Mouse (Mus musculus): ENCODE results near the gene St3gal2.
"Not testable (repeated sequence)": the region's sequence is repeated elsewhere in the genome, so short reads cannot be mapped to it uniquely, and the experiment has no call there.

Gene St3gal2

GRCm38 (mm10) chr8:110996641-110997430 lies 77.1 kb downstream of the St3gal2 start:
- peak; percentile 3 for DNase-seq (ENCODE audit: low spot score)

DNA sequence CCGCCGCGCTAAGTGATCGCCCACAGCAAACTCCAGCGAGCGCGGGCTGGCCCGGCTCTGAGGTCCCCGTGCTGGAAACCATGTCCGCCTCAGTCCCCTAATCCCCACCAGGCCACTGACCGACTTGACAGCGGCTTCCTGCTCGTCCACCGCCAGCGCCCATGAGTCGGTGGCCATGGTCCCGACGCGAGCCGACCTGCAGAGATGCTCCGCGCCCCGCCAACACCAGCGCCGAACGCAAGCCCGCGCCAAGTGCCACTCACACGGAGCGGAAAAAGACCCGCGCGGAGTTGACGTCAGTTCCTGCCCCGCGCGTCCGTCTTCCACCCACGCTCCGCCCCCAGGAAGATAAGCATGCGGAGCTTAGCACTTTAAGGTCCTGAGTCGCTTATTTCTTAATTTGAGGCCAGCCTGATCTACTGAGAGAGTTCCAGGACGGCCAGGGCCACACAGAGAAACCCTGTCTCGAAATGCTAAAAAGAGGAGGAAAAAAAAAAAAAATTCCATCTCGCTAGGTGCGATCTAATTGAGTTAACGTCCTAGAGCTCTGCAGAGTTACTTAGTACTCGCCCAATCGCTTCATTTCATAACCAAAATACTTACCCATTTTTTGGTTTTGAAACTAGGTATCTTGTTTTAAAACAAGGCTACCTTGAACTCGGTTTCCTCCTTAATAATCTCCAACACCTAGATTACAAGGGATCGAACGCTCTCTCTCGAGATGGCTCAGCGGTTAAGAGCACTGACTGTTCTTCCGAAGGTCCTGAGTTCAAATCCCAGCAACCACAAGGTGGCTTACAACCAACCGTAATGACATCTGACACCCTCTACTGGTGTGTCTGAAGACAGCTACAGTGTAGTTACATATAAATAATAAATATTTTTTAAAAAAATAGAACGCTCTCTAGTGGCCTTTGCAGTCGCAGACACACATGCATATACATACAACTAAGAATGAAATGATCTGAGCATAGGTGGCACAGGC lies 78.1 kb downstream of the St3gal2 start, which contains the start of gene Ddx19a:
Gene Ddx19a (minus strand): TSS at position 254 of the 985 bp plus-strand sequence.
- peak; percentile 85 for DNase-seq (ENCODE audit: low spot score)

DNA sequence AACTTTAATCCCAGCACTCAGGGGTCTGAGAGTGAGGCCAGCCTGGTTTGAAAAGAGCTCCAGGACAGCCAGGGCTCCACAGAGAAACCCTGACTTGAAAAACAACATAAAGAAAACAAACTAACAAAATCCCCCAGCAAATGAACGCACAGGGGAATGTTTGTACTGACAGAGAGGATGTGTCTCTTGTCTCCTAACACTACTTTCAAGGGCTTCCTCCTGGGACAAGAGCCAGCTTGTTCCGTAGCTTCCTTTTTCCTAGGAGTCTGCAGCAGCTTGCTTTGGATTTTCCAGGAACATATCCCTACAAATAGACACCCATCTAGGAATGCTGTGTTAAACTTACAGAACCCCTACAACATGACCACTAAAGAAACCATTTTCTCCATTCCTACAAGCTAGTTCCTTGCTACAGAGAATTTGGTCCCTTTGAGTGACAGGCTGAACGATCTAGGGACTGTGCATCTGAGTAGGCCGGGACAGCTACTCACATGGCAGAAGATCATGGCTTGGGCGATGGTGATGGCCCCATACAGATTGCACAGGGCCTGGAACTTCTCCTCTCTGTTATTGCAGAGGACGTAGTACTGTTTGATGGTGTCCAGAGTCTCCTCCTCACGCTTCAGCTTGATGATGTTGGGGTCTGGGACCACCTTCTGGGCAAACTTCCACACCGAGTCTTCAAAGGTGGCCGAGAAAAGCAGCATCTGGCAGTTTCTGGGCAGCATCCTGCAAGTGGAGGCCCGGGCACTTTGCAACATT lies 90.7 kb downstream of the St3gal2 start:
- not testable (repeated sequence) for DNase-seq (ENCODE audit: low spot score)
